In the genomic region with DNA sequence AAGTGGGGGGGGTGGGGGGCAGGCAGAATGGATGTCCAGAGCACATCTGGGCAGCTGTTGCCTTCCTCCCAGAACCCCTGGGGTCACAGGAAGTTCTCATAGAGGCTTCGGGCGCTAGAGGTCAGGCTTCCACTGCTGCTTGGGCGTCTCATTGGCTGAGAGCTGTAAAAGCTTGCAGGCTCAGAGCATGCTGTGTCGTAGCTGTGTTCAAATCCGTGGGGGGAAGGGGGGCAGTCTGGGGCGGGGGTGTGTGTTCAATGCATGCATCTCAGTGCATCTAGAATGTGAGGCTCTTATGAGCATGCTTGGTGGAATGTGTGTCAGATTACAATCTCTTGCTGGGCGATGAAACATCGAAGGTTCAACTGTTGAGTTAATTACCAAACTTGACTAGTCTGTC, we compare ENCODE assay signal across 9 mouse cellular contexts.
A peak's percentile ranks its signal among the peaks of the same experiment; 100 is the strongest.
DNase-seq lines count a peak whose midpoint lies in the region; ATAC-seq and TF ChIP-seq lines count a peak whose summit lies in the region.
"Had no signal": no experiment of that assay in that cellular context is flagged by ENCODE, and none has a peak within 500 bp of the region (broad histone marks: within the 10 kb centered on the region; RNA-seq: fewer than 3 reads in every experiment).

No protein-coding gene starts in this region.

- no peaks in the 10 kb centered on the region for H3K36me3 ChIP-seq in liver, embryonic 11.5 days (ENCODE audit: control insufficient read depth, insufficient read depth, low read length)
- H3K36me3 ChIP-seq in myocyte (ENCODE audit: control insufficient read depth, insufficient read depth) = no peaks in the 10 kb centered on the region
- H3K36me3 ChIP-seq: limb, embryonic 15.5 days had no signal

- no peaks in the 10 kb centered on the region for H3K9me3 ChIP-seq in liver, embryonic 11.5 days (ENCODE audit: control insufficient read depth, low read length)
- H3K9me3 ChIP-seq: limb, embryonic 15.5 days had no signal

- H3K9ac ChIP-seq in liver, embryonic 11.5 days (ENCODE audit: low read depth, low read length) = no peak overlapping the region
- H3K9ac ChIP-seq: limb, embryonic 15.5 days had no signal

- no peak overlapping the region for H3K4me2 ChIP-seq in liver, embryonic 11.5 days
- peak overlapping the region; percentile 86 for H3K4me2 ChIP-seq in myocyte (ENCODE audit: low read depth)
- H3K4me2 ChIP-seq: limb, embryonic 15.5 days had no signal

- no peak overlapping the region for H3K27ac ChIP-seq in liver, embryonic 11.5 days (ENCODE audit: low read depth, low read length)
- H3K27ac ChIP-seq: limb, embryonic 15.5 days had no signal

- no peak for ATAC-seq in liver, embryonic 11.5 days (replicated peaks; ENCODE audit: low FRiP score)
- ATAC-seq in CD4-positive, CD25-positive, alpha-beta regulatory T cell, adult 4 months = no peak
- no peak for ATAC-seq in inflammation-experienced regulatory T-cells, adult 6 months

- H3K79me2 ChIP-seq in myocyte (ENCODE audit: control insufficient read depth, insufficient read depth) = peaks cover 12% of the 10 kb centered on the region

- H3ac ChIP-seq in myocyte (ENCODE audit: control insufficient read depth, insufficient read length) = no peak overlapping the region

- no peak for TF ChIP-seq POLR2A in myocyte (IDR thresholded peaks at IDR 0.05; ENCODE audit: insufficient read length, low read depth)

- WGBS in liver, embryonic 11.5 days = 30% methylated on average over 8 of the region's 8 CpGs

- DNase-seq in liver (peak; percentile 10), ZHBTc4 (ENCODE audit: low read depth, low spot score) (peak; percentile 64)
- DNase-seq in liver, embryonic 11.5 days (ENCODE audit: low spot score) = no peak
- peak; percentile 29 for DNase-seq in heart, postnatal 4 days
- DNase-seq in spleen, postnatal 14 days (ENCODE audit: low spot score in 2 of 2) = no peak

- H3K4me1 ChIP-seq in liver, embryonic 11.5 days (replicated peaks; ENCODE audit: control insufficient read depth, insufficient read depth, low read length) = no peaks in the 10 kb centered on the region; the same call in 1 of the 2 replicates

- H3K27me3 ChIP-seq in liver, embryonic 11.5 days (replicated peaks; ENCODE audit: control insufficient read depth, insufficient read depth, low read length) = no peaks in the 10 kb centered on the region
- no peaks in the 10 kb centered on the region for H3K27me3 ChIP-seq in myocyte (ENCODE audit: control insufficient read depth, insufficient read depth, insufficient read length)
- H3K27me3 ChIP-seq: limb, embryonic 15.5 days had no signal

- no peak overlapping the region for H3K4me3 ChIP-seq in liver, embryonic 11.5 days (ENCODE audit: low read depth, low read length)
- H3K4me3 ChIP-seq in myocyte = peak overlapping the region; percentile 26
- H3K4me3 ChIP-seq: limb, embryonic 15.5 days had no signal

TF ChIP-seq in myocyte, 11 proteins besides CTCF, POLR2A, EP300 and RAD21:
- TF ChIP-seq E2F4 (IDR thresholded peaks at IDR 0.05; ENCODE audit: insufficient read depth) = no peak
- no peak for TF ChIP-seq MYOD1 (IDR thresholded peaks at IDR 0.05; ENCODE audit: control insufficient read depth in 1 of 3, insufficient read length in 2 of 3, low read depth in 2 of 3)
- TF ChIP-seq POLR2AphosphoS2 (IDR thresholded peaks at IDR 0.05; ENCODE audit: insufficient read length, low read depth) = no peak
- TF ChIP-seq MAX (IDR thresholded peaks at IDR 0.05; ENCODE audit: low read depth) = no peak
- no peak for TF ChIP-seq CEBPB (IDR thresholded peaks at IDR 0.05; ENCODE audit: insufficient read depth, poor library complexity, severe bottlenecking)
- TF ChIP-seq REST (IDR thresholded peaks at IDR 0.05; ENCODE audit: insufficient read depth, insufficient read length) = no peak
- no peak for TF ChIP-seq TCF3 (IDR thresholded peaks at IDR 0.05; ENCODE audit: insufficient read length, low read depth)
- no peak for TF ChIP-seq TCF12 (IDR thresholded peaks at IDR 0.05; ENCODE audit: insufficient read depth, poor library complexity, severe bottlenecking)
- no peak for TF ChIP-seq SRF (IDR thresholded peaks at IDR 0.05; ENCODE audit: control insufficient read depth, insufficient read length, low read depth)
- no peak for TF ChIP-seq MYOG (IDR thresholded peaks at IDR 0.05; ENCODE audit: control insufficient read depth in 1 of 3, insufficient read depth in 1 of 3, insufficient read length in 2 of 3, low read depth in 2 of 3)
- TF ChIP-seq USF1 (IDR thresholded peaks at IDR 0.05; ENCODE audit: low read depth) = no peak

Comparison
In these comparisons a context has a peak if more than half of its experiments do, and no peak if none do; other contexts are left out.
1. DNase-seq: peak in liver (single experiment), ZHBTc4 (single experiment) and heart, postnatal 4 days (single experiment); none in liver, embryonic 11.5 days (single experiment) and spleen, postnatal 14 days (0 of 2).